Mouse (Mus musculus) NIH3T3 (cell line): ENCODE results near the gene Mkln1.

Experiments used
- DNase-seq: peaks from one replicate; pipeline ENCODE4 v3.0.0-alpha.2; 2012; ENCODE audit warnings: low read depth

The Mkln1 gene

GRCm38 (mm10) chr6:31513726-31514125 is 115.2 kb downstream of the Mkln1 start:
- peak; percentile 83 for DNase-seq

GRCm38 (mm10) chr6:31517681-31518337 is 119.3 kb downstream of the Mkln1 start:
- peak; percentile 49 for DNase-seq

GRCm38 (mm10) chr6:31518338-31518698 is 119.8 kb downstream of the Mkln1 start:
- peak; percentile 83 for DNase-seq

DNA sequence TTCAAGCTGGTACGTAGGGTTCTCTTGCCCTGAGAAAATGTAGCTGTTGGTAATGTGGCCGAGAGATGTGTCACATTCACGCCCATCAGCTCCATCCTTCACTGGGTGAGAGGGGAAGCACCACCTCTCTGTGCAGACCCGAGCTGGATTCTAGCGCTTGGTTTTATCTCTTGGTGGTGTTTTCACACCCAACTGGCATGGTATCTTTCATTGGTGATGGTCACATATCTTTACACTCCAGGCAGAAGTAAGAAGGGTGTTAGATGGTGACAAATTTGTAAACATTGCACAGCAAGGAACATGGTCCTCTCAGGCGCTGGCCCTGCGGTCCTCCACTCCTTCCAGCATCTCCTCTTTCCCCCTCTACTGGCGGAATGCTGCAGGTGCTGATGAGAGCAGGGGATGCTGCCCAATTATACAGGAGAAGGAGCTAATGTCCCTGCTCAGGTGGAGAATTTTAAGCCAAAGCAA is 120.5 kb downstream of the Mkln1 start:
- DNase-seq: peak; percentile 44

DNA sequence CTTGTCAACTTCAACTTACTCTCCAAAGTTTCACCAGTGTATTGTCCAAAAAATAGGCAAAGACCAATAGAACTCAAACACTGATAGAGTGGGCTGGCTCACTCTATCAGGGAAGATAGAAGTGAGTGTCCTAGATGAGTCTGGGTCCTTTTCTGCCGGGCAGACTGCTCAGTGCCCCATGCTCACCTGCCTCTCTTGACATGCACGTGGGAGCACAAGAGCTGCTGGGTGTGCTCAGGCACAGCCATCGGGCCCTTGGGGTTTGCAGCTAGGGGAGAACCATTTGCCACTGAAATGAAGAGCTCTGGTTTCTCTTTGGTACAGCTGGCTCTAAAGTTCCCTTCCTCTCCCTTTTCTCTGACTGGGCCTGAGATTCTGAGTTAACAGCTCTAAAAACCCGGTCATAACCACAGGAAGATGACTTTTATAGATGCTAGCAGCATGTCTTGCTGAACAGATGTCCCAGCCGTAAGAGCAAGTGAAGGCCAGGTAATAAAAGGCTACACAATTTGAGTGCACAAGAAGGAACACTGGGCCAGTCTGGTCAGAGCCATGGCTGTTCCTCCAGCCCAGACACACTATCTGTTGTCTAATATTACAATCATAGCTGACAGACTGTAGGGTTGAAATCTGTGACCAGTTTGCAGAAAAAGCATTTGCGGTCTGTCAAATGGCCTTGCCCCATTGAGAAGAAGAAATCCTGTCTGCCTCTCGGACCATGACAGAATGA is 122.1 kb downstream of the Mkln1 start:
- DNase-seq: no peak

DNA sequence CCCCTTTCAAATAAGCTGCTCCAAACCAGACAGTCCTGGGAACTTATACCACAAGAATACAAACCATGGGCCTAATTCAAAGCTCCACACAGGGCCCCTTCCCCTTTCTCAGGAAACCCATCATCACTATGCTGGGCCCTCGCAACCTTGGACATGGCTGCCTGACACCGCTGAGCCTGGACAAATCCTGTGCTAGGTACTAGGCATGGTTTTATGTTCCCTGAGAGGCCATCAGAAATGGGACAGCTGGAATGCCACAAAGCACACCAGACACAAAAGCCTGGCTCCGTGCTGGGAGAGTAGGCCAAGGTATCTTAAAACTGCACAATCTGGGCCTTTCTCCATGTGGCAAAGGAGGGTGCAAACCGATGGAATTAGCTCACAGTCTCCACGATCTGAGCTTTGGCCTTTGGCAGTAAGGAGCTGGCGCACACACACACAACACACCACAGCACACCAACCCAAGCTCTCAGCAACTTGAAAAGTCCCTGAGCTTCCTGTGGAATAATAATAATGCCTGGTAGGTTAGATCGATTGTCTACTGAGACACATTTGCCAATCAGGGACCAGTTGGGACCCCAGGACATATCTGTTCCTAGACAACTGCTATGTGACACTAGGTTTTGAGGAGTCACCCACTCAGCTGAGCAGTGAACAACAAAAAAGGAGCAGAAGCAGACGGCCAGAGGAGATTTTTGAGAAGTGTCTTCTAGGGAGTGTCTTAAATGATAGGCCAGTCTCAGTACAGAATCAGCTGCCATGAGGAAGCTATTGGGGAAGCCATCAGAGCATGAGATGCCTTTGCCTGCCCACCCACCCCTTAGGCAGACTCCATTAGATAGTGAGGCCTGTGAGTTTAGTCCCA is 123.2 kb downstream of the Mkln1 start:
- no peak for DNase-seq

DNA sequence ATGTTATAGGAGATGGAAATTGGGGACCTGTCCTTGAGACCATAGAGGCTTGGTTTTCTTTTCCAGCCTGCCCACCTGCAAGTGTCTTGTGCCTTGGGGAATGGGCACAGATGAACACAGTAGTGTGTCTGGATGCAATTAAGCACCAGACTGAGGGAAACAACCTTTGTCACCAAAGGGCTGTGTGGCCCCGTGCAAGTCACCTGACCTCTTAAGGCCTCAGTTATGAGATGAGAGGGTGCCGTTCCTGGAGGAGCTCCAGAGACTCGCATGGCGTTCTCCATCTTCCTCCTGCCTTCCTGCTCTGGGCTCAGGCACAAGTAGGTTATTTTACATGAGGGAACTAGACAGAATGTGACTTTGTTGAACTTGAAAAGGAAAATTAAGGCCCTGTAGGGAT is 123.9 kb downstream of the Mkln1 start:
- no peak for DNase-seq

GRCm38 (mm10) chr6:31523039-31523438 is 124.5 kb downstream of the Mkln1 start:
- DNase-seq: no peak

DNA sequence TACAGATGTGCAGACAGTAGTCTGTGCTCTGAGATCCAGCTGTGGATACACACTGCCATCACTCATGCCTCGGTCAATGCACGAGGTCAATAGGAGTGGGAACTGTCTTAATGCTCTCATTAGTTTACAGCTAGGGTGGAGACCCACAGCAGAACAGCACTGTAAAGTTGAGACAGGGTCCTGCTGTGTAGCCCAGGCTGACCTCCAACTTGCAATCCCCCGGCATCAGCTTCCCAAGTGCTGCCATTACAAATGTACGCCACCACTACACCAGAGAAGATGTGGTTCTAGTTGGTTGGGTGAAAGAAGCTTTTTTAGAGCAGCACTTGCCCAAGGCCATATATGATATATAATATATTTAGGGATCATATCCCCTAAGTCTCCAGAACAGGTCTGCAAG is 125.1 kb downstream of the Mkln1 start:
- no peak for DNase-seq

GRCm38 (mm10) chr6:31524121-31524520 is 125.6 kb downstream of the Mkln1 start:
- no peak for DNase-seq

DNA sequence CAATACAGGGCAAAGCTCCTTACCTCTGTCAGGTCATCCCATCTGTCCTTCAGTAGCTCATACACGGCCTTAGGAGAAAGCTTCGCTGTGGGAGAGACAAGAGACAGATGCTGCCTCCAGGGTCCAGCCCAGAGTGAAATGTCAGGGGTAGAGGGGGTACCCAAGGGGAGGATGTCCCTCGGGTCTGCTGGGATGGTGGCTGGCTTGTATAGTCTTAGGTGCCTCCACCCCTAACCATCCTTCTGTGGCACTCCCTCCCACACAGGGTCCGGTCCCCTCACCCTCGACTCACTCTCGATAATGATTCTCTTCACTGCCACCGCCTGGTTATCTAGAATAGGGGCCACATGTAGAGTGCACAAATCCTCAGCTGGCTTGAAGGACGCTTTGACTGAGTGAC is 126.1 kb downstream of the Mkln1 start:
- DNase-seq: no peak

DNA sequence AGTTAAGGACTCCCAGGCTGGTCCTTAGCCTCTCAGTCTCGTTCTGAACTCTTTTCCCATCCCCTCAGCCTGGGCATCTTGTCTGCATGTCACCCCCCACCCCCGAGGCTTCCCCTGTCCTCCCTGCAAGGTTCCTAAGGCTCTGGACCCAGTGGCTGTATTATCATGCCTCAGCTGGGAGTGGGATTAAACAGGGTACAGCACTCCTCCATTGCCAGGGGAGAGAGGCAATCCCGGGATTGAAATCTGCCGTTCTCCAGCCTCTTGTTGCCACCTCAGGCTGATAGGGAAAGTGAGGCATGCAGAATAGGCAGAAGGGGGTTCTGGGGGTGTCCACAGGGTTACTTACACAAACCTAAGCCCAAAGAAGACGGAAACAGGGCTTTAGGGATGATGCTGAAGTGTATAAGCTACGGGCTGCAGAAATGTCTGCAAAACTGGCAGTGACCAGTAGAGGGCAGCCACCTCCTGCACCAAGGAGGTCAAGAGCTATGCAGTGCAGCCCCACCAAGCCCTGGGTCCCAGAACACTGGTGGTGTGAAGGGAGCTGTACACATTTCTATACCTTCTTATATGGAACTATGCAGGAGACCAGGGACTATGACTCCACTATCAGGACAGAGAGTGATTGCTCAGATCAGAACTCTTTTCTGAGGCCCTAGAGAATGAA is 126.8 kb downstream of the Mkln1 start:
- DNase-seq: peak; percentile 90

DNA sequence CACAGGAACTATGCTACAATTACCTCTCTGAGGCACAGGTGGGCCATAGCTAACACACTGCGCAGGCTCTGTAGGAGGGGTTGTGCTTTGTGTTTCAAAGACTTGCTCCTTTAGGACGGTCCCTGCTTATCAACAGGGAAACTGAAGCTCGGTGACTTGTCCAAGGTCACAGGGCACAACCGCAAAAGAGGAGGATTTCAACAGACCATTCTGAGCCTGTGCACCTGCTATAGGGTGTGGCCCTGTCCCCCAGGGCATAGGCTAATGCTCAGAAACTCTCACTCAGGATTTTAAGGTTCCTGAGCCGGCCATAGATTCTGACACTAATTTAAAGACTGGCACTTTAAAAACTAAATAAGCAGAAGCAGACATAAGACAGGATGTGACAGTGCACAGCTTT is 128.4 kb downstream of the Mkln1 start:
- DNase-seq: no peak

- DNase-seq: peak; percentile 71
Measured at GRCm38 (mm10) chr6:31527897-31528296, 129.4 kb downstream of the Mkln1 start.

DNA sequence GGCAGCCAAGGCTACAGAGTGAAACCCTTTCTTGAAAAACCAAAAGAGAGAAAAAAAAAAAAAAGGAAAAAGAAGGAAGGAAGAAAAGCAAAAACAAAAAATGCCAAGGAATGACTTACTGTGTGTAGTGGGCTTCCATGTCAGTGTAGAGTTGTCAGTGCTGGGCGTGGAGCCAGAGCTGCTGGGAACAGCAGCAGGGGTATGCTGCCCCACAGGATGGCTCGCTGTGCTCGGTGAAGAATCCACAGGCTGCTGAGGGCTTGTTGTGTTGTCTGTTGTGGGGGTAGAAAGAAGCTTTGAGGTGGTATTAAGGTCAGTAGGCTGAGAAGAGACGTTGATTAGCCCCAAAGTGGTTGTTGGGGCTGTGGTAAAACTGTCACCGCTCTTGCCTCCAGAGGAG is 129.8 kb downstream of the Mkln1 start:
- no peak for DNase-seq

DNA sequence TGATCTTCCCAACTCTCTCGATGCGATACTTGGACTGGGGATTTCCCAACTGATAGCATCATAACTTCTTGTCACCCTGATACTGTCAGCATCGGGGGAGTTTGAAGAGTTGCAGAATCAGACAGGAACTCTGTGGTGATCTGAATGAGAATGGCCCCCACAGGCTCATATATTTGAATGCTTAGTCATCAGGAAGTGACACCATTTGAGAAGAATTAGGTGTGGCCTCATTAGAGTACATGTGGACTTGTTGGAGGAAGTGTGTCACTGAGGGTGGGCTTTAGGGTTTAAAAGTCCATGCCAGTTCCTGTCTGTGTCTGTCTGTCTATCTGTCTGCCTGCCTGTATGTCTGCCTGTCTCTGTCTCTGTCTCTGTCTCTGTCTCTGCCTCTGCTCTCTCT is 133.3 kb downstream of the Mkln1 start:
- no peak for DNase-seq

DNA sequence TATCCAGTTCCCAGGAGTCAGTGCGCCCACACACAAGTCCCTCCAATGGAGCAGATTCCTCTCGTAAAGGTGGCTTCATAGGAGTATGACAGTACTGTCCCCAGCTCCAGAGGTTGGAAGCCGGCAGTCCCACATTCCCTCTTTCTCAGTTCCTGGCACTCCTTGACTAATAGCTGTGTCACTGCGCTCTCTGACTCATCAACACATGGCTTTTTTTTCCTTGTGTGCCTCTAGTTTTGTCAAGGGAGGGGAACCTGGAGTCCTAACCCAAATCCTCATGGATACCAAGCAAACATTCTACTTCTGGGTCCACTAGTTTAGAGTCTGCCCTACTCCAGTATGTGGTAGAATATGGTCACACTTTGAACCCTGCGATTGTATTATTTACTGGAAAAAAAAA is 136.2 kb downstream of the Mkln1 start:
- no peak for DNase-seq

GRCm38 (mm10) chr6:31537193-31537592 is 138.7 kb downstream of the Mkln1 start:
- DNase-seq: no peak

DNA sequence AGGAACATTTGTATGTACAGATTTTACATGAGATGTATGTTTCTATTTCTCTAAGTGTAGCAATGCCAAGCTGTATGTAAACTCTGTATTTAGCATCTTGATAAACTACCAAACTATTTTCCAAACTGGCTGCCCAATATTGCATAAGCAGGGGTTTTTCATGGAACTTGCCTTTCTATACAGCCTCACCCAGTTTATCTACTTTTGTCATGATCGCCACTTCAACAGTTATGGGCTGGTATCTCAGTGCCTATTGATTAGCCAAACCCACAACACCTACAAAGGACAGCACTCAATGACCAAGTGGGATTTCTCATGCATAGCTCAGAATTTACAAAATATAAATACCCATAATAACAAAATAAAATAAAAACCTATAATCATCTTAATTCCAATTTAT is 139.6 kb downstream of the Mkln1 start:
- no peak for DNase-seq

DNA sequence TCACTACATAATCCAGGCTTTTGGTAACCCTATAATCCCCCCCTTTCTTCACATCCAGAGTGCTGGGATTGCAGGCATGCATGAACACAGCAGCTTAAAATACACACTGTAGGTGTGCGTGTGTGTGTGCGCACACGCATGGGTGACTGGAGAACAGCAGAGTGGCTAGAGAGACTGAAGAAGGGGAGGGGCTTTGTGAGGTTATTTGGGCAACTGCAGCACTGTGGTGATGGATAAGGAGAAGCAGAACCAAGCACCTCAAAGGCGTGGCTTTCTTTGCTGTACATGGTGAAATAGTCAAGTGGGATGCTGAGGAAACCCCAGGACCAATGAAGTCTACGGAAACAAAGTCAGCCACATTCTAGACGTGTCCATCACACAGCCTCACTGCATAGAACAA is 141.5 kb downstream of the Mkln1 start:
- DNase-seq: no peak

DNA sequence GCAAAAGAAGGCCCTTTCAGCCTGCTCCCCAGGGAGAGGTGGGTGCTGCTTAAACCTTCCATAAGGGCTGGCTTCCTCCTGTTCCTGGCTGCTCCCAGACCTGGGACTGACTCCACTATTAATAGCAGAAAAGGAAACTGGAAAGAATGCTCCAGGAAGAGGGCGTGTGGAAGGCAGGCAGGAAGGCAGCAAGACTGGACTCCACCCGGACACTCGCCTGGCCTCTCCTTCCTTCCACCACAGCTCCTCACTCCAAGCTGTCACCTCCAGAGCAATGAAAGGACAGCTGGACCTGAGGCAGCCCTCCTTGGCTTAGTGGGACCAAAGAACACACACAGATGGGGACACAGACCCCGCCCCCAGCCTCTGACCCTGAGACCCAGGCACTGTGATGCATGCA is 145.8 kb downstream of the Mkln1 start:
- no peak for DNase-seq

GRCm38 (mm10) chr6:31549361-31550051 is 151.0 kb downstream of the Mkln1 start:
- DNase-seq: peak; percentile 75
